Mouse (Mus musculus) olfactory bulb, adult 2 months (tissue): ENCODE measurements around the gene C1qtnf5.

Source experiments
- CTCF ChIP-seq: fragments of 200-500 bp; IDR thresholded peaks from 2 replicates; pipeline ENCODE4 v1.5.1; 2012; ENCODE audit warnings: low read depth, mild to moderate bottlenecking, low read length, moderate library complexity; ENCODE audit not compliant: insufficient read depth
- POLR2A ChIP-seq: fragments of 200-500 bp; IDR thresholded peaks from 2 replicates; pipeline ENCODE4 v1.6.1; 2012; ENCODE audit warnings: mild to moderate bottlenecking, low read depth, low read length, moderate library complexity; ENCODE audit not compliant: insufficient read depth

DNA sequence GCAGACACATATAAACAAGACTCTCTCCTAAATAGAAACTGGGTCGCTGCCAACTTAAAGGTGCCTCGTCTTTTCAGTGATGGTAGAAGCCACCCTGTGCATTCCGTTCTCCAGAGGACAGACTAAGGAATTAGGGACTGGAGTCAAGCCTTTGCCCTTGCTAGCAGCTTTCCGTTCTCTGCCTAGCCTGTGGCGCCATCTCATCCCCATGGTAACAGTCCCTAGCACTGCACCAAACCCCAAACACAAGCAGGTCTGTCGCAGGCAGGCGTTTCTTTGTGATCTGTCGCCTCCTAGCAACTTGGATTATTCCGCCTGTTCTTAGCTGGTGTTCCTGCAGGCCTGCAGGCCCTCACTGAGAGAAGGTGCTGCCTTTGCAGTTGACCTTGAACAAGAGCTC, 10.5 kb upstream of the C1qtnf5 start:
- TF ChIP-seq POLR2A, result no peak
- TF ChIP-seq CTCF, result no peak
